Mouse (Mus musculus) embryonic fibroblast, embryonic 13.5 days (primary cell): ENCODE results near the gene Rapgef4.
"Not testable (repeated sequence)": the region's sequence is repeated elsewhere in the genome, so short reads cannot be mapped to it uniquely, and the experiment has no call there.

Experiments
- CTCF ChIP-seq: IDR thresholded peaks from 2 replicates; pipeline ENCODE4 v1.5.1; 2011; ENCODE audit warnings: mild to moderate bottlenecking, control low read depth, low read length, moderate library complexity, borderline replicate concordance; ENCODE audit not compliant: insufficient read depth
- POLR2A ChIP-seq: IDR thresholded peaks from 2 replicates; pipeline ENCODE4 v1.6.1; 2011; ENCODE audit warnings: low read depth, mild to moderate bottlenecking, control low read depth, low read length, moderate library complexity

- not testable (repeated sequence) for TF ChIP-seq CTCF, POLR2A
These were observed 92.1 kb downstream of the Rapgef4 start for GRCm38 (mm10) chr2:72073121-72073520.
